Mouse (Mus musculus) midbrain, embryonic 15.5 days (tissue): Measurements from ENCODE around the gene Grm8. TPM values are rescaled to one million over a fixed set of nuclear protein-coding genes. Genes with fewer than 3 reads are reported as not detected.

Experiments
- ATAC-seq: fragments of 200-750 bp; cut with Nextera tagmentation; replicated peaks from 2 replicates; pipeline ENCODE4 v1.8.0; 2017; ENCODE audit warnings: moderate TSS enrichment
- H3K27ac ChIP-seq: fragments of 300-500 bp; sonication (generic); 2 replicates; pipeline ENCODE4 v1.5.1; 2015; ENCODE audit warnings: mild to moderate bottlenecking, inconsistent platforms
- H3K27me3 ChIP-seq: fragments of 300-500 bp; sonication (generic); replicated peaks from 2 replicates; pipeline ENCODE4 v1.6.1; 2015; ENCODE audit warnings: inconsistent platforms
- H3K36me3 ChIP-seq: fragments of 300-500 bp; sonication (generic); replicated peaks from 2 replicates; pipeline ENCODE4 v1.6.1; 2015; ENCODE audit warnings: inconsistent platforms
- H3K4me1 ChIP-seq: fragments of 300-500 bp; sonication (generic); 2 replicates; pipeline ENCODE4 v1.6.1; 2015; ENCODE audit warnings: inconsistent platforms
- H3K4me2 ChIP-seq: fragments of 300-500 bp; sonication (generic); 2 replicates; pipeline ENCODE4 v1.6.1; 2015; ENCODE audit warnings: inconsistent platforms, mild to moderate bottlenecking, moderate library complexity
- H3K4me3 ChIP-seq: fragments of 300-500 bp; sonication (generic); 2 replicates; pipeline ENCODE4 v1.5.1; 2015; ENCODE audit warnings: mild to moderate bottlenecking, inconsistent platforms
- H3K9ac ChIP-seq: fragments of 300-500 bp; sonication (generic); 2 replicates; pipeline ENCODE4 v1.6.1; 2015; ENCODE audit warnings: mild to moderate bottlenecking, inconsistent platforms
- H3K9me3 ChIP-seq: fragments of 300-500 bp; sonication (generic); 2 replicates; pipeline ENCODE4 v1.6.1; 2016; ENCODE audit warnings: inconsistent platforms
- WGBS: fragments of 180-500 bp; shearing (Covaris S2); methylation state at CpG from one replicate; pipeline ENCODE4 v1.1.7; 2015; ENCODE audit warnings: mixed read lengths; 5-methylcytosine and 5-hydroxymethylcytosine counted together
- polyA plus RNA-seq: library from polyadenylated mRNA; unstranded; fragments of >200 nt; fragmentation: Nextera tagmentation; extraction: Ambion mirVana; gene quantifications from 2 replicates; pipeline ENCODE4 v1.2.1, GENCODE M21; 2015

The Grm8 gene
- polyA plus RNA-seq, 1 experiment from 2014 or later = 16.5 TPM

- no peak overlapping the region for H3K4me3 ChIP-seq
- H3K27ac ChIP-seq = no peak overlapping the region
- H3K4me1 ChIP-seq = no peaks in the 10 kb centered on the region
- H3K9ac ChIP-seq = no peak overlapping the region
- 0 out of 2 replicates have a peak, but pooled peaks have one; percentile 48 for ATAC-seq
- WGBS = 72% methylated on average over 4 of the region's 4 CpGs
- no peak overlapping the region for H3K4me2 ChIP-seq
- H3K9me3 ChIP-seq = no peaks in the 10 kb centered on the region
- no peaks in the 10 kb centered on the region for H3K36me3 ChIP-seq
- no peaks in the 10 kb centered on the region for H3K27me3 ChIP-seq
Measured at GRCm38 (mm10) chr6:27408473-27408872, 726.5 kb downstream of the Grm8 start.

- H3K27me3 ChIP-seq = no peaks in the 10 kb centered on the region
- no peak overlapping the region for H3K27ac ChIP-seq
- no peak overlapping the region for H3K4me3 ChIP-seq
- ATAC-seq = no peak
- no peak overlapping the region for H3K4me2 ChIP-seq
- no peaks in the 10 kb centered on the region for H3K36me3 ChIP-seq
- H3K9ac ChIP-seq = no peak overlapping the region
- no peaks in the 10 kb centered on the region for H3K4me1 ChIP-seq
- no peaks in the 10 kb centered on the region for H3K9me3 ChIP-seq
Measured at GRCm38 (mm10) chr6:27372416-27372815, 762.6 kb downstream of the Grm8 start.

GRCm38 (mm10) chr6:27371095-27371494 is 763.9 kb downstream of the Grm8 start:
- ATAC-seq = no peak
- H3K27me3 ChIP-seq = no peaks in the 10 kb centered on the region
- H3K36me3 ChIP-seq = no peaks in the 10 kb centered on the region
- no peak overlapping the region for H3K27ac ChIP-seq
- no peak overlapping the region for H3K4me3 ChIP-seq
- no peak overlapping the region for H3K4me2 ChIP-seq
- 65% methylated on average over 2 of the region's 2 CpGs for WGBS
- H3K9me3 ChIP-seq = no peaks in the 10 kb centered on the region
- H3K9ac ChIP-seq = no peak overlapping the region
- H3K4me1 ChIP-seq = no peaks in the 10 kb centered on the region

DNA sequence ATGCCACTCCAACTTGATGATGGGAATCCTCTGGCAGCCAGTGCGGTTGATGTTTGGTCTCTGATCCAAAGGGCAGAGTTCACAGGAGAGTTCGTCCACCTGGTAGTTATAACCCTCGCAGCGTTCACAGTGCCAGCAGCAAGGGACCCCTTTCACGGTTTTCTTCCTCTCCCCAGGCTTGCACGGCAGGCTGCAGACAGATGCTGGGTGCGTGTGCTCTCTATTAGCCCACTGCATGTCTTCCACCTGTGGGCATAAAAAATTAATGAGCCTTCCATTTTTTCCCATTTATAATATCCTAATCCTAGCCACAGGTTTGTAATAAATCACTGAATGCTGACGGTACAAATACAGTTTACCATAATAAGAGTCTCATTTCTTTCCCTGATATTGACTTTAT is 771.2 kb downstream of the Grm8 start:
- Histone ChIP-seq H3K36me3 (no peaks in the 10 kb centered on the region), H3K27ac (no peak overlapping the region), H3K4me2 (no peak overlapping the region), H3K27me3 (no peaks in the 10 kb centered on the region), H3K4me1 (no peaks in the 10 kb centered on the region), H3K9me3 (no peaks in the 10 kb centered on the region), H3K9ac (no peak overlapping the region), H3K4me3 (no peak overlapping the region)
- no peak for ATAC-seq
- 86% methylated on average over 8 of the region's 8 CpGs for WGBS

DNA sequence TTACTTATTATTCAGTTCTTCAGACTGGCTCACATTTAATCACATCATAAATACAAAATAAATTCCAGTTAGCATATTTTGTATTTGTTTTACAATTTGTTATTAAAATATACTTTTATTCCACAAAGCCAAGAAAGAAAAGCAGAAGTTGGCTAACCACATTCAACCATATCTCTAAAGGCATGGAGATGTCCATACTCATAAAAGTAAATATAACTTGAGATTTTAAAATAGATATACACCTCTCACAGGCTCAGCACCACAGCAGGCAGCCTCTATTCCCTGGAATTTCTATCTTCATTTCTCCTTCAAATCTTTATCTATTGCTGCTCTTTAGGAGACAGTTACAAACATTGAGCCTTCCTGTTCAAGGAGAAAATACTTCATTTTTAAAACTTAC is 774.5 kb downstream of the Grm8 start:
- Histone ChIP-seq H3K36me3 (no peaks in the 10 kb centered on the region), H3K9me3 (no peaks in the 10 kb centered on the region), H3K4me2 (no peak overlapping the region), H3K27ac (no peak overlapping the region), H3K4me1 (no peaks in the 10 kb centered on the region), H3K27me3 (no peaks in the 10 kb centered on the region), H3K9ac (no peak overlapping the region), H3K4me3 (no peak overlapping the region)
- ATAC-seq = no peak

GRCm38 (mm10) chr6:27351147-27351546 is 783.8 kb downstream of the Grm8 start:
- Histone ChIP-seq H3K9me3 (no peaks in the 10 kb centered on the region), H3K27me3 (no peaks in the 10 kb centered on the region), H3K36me3 (no peaks in the 10 kb centered on the region), H3K9ac (no peak overlapping the region), H3K4me2 (no peak overlapping the region), H3K27ac (no peak overlapping the region), H3K4me3 (no peak overlapping the region), H3K4me1 (no peaks in the 10 kb centered on the region)
- ATAC-seq = no peak
- WGBS = 87% methylated on average over 4 of the region's 4 CpGs

DNA sequence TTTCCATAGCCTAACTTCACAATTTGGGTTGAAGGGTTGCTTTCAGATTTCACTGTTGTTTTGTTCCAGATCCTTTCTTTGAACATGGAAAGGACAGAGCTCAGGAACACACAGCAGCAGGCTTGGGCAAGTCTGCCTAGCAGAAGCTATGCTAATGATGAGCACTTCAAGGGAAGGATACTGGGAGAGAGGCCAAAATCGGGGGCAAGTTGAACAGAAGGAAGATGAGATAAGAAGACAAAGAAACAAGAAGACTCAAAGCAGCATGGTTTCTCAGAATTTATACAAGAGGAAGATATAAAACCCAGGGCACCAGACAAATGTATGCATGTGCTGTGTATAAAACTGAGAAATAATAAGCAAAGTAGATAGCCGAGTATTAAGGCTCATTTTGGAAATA is 786.7 kb downstream of the Grm8 start:
- Histone ChIP-seq H3K36me3 (no peaks in the 10 kb centered on the region), H3K9me3 (no peaks in the 10 kb centered on the region), H3K4me2 (no peak overlapping the region), H3K27me3 (no peaks in the 10 kb centered on the region), H3K9ac (no peak overlapping the region), H3K4me3 (no peak overlapping the region), H3K4me1 (no peaks in the 10 kb centered on the region), H3K27ac (no peak overlapping the region)
- ATAC-seq = no peak; the same call in 1 of the 2 replicates
- WGBS = 52% methylated on average over 2 of the region's 2 CpGs

DNA sequence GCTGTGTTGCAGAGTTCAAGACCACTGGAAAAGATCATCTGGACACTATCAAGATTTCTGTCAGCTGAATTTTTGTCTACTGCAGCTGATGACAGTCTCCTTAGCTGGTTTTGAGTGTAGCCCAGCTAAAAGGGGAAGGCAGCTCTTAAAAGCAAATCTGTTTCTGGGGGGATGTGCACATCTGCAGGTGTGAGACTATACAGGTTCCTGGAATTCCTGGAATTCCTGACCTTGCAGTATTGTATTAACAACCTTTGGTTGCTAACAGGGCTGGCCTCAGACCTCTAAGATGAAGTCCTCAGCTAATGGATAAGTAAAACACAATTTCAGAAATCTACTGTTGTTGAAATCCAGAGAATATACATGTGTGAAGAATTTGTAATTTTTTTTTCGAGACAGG is 788.7 kb downstream of the Grm8 start:
- ATAC-seq = no peak
- 57% methylated on average over 1 of the region's 1 CpGs for WGBS
- Histone ChIP-seq H3K27ac (no peak overlapping the region), H3K4me1 (no peaks in the 10 kb centered on the region), H3K36me3 (no peaks in the 10 kb centered on the region), H3K27me3 (no peaks in the 10 kb centered on the region), H3K4me2 (no peak overlapping the region), H3K4me3 (no peak overlapping the region), H3K9ac (no peak overlapping the region), H3K9me3 (no peaks in the 10 kb centered on the region)

DNA sequence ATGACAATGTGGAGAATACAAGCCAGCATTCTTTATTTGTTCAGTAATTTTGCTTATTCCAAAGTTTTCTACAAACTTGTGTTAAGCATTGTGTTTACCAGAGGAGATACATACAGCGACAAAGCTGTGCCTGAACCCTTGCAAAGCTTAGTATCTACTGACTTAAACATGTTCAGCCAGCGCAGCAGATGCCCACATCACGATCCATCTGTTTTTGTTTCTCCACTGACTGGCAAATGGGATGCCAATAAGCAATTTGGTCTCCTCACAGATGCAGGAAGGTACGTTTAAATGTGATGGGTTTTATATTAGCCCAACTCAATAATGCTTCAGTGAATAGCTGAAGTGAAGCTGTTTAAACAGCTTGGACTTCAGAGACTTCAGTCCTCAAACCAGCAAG is 794.8 kb downstream of the Grm8 start:
- Histone ChIP-seq H3K36me3 (no peaks in the 10 kb centered on the region), H3K4me1 (no peaks in the 10 kb centered on the region), H3K4me3 (no peak overlapping the region), H3K9me3 (no peaks in the 10 kb centered on the region), H3K4me2 (no peak overlapping the region), H3K27ac (no peak overlapping the region), H3K27me3 (no peaks in the 10 kb centered on the region), H3K9ac (no peak overlapping the region)
- ATAC-seq = no peak
- 88% methylated on average over 4 of the region's 4 CpGs for WGBS

GRCm38 (mm10) chr6:27318575-27318974 is 816.4 kb downstream of the Grm8 start:
- ATAC-seq = no peak
- WGBS = 88% methylated on average over 1 of the region's 1 CpGs
- no peaks in the 10 kb centered on the region for H3K27me3 ChIP-seq

GRCm38 (mm10) chr6:27317422-27317821 is 817.6 kb downstream of the Grm8 start:
- Histone ChIP-seq H3K36me3 (no peaks in the 10 kb centered on the region), H3K4me3 (no peak overlapping the region), H3K9me3 (no peaks in the 10 kb centered on the region), H3K27me3 (no peaks in the 10 kb centered on the region), H3K27ac (no peak overlapping the region), H3K9ac (no peak overlapping the region), H3K4me2 (no peak overlapping the region), H3K4me1 (0 out of 2 replicates have a peak, but pooled peaks cover 3% of the 10 kb centered on the region)
- WGBS = 70% methylated on average over 3 of the region's 3 CpGs
- no peak; the same call in 1 of the 2 replicates for ATAC-seq

More at GRCm38 (mm10) chr6:27318575-27318974, 816.4 kb downstream of the Grm8 start:
- H3K9me3 ChIP-seq = no peaks in the 10 kb centered on the region
- no peak overlapping the region for H3K9ac ChIP-seq
- H3K27ac ChIP-seq = no peak overlapping the region
- 0 out of 2 replicates have a peak, but pooled peaks cover 3% of the 10 kb centered on the region for H3K4me1 ChIP-seq
- no peak overlapping the region for H3K4me3 ChIP-seq
- H3K4me2 ChIP-seq = no peak overlapping the region
- H3K36me3 ChIP-seq = no peaks in the 10 kb centered on the region

DNA sequence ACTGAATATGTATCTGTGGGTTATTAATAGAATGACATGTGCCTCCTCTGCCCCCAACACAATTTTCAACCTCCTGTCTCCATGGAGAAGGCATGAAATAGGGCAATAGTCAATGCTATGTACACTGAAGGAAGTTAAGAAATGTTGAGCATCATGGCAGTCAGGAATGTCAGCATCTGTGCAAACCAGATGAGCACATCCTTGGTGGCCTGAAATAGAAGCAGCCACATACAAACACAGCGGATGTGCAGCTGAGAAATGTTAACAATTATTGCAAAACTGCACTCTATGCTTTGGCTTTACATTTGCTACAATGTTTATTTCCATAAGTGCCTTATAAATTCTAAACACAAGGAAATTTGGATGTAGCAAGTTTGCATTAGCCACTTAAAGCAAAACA is 819.0 kb downstream of the Grm8 start:
- no peak for ATAC-seq
- WGBS = 85% methylated on average over 1 of the region's 1 CpGs
- Histone ChIP-seq H3K9me3 (no peaks in the 10 kb centered on the region), H3K9ac (no peak overlapping the region), H3K4me3 (no peak overlapping the region), H3K4me1 (0 out of 2 replicates have a peak, but pooled peaks cover 3% of the 10 kb centered on the region), H3K27ac (no peak overlapping the region), H3K36me3 (no peaks in the 10 kb centered on the region), H3K4me2 (no peak overlapping the region), H3K27me3 (no peaks in the 10 kb centered on the region)

GRCm38 (mm10) chr6:27314273-27315009 is 820.5 kb downstream of the Grm8 start:
- no peaks in the 10 kb centered on the region for H3K36me3 ChIP-seq
- H3K27ac ChIP-seq = no peak overlapping the region
- WGBS = 89% methylated on average over 5 of the region's 5 CpGs
- no peak overlapping the region for H3K4me3 ChIP-seq
- ATAC-seq = no peak
- no peaks in the 10 kb centered on the region for H3K27me3 ChIP-seq
- no peak overlapping the region for H3K9ac ChIP-seq
- 0 out of 2 replicates have a peak, but pooled peaks cover 3% of the 10 kb centered on the region for H3K4me1 ChIP-seq
- H3K4me2 ChIP-seq = no peak overlapping the region
- H3K9me3 ChIP-seq = no peaks in the 10 kb centered on the region
